Mouse (Mus musculus): ENCODE data around the gene Ndufv3. TPM values are rescaled to one million over a fixed set of nuclear protein-coding genes. Genes with fewer than 3 reads are reported as not detected.

The Ndufv3 gene
- 100 to 1,000 TPM; 265 to 268 TPM for total RNA-seq (2021)

- peak; percentile 98 to 99 for DNase-seq (ENCODE audit: low spot score in 2 of 2)
- intact Hi-C loops (cut with DNase I), result loop anchor here (2.0 to 10.0 kb wide), 2 partner anchors 45 to 505 kb away; partner anchors contain the start of gene Pknox1
These were observed at the start of gene Ndufv3, which contains the start of gene Wdr4 for GRCm38 (mm10) chr17:31519946-31520838. Gene Ndufv3 (plus strand): TSS chr17:31520115. Gene Wdr4 (minus strand): TSS chr17:31519980.

DNA sequence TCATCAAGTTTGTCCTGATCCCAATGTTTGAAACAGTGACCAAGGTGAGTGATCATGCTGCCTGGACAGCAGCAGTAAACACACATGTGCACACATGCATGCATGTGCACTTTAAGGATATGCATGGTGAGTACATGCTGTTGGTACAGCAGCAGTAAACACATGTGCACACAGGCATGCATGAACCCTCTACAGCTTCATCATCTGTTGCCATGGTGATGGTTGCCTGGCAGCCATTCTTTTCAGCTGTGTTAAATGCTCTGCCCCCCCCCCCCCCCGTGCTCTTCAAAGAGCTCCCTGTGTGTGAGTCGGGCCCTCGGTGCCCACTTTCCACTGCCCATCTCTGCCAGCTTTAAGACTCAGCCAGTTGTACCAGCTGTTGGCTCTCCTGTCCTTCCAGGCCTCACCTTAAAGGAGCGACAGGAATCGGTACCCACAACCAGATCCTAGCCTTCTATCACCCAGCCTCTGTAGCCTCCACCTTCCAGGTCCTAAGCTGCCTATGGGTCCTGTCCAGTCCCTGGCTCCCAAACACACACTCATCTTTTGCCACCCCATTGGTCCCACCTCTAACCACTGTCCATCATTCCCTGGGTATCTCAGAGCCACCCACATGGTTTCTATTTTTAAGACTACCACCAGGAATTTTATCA is 49.0 kb upstream of the Ndufv3 start:
- intact Hi-C loops (cut with DNase I), result no loop called here
- no peak for DNase-seq (ENCODE audit: low spot score in 2 of 2)

DNA sequence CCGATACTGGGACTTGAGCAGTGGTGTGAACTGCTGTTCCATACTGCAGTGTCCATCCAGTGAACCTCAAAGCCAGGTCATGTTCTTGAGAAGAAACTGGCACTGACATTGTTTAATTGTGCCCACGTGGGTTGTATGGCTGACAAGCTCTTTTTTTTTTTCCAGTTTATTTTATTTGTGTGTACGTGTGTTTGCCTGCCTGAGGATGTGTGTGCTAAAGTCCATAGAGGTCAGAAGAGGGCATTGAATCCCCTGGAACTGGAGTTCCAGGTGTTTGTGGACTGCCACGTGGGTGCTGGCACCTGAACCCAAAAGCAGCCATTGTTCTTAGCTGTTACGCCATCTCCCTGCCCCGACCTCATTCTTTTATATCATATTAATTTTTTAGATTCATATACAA is 45.5 kb upstream of the Ndufv3 start:
- intact Hi-C loops (cut with DNase I), result no loop called here
- DNase-seq (ENCODE audit: low spot score in 2 of 2), result no peak

GRCm38 (mm10) chr17:31478606-31479005 is 41.3 kb upstream of the Ndufv3 start:
- DNase-seq (ENCODE audit: low spot score in 2 of 2), result no peak
- intact Hi-C loops (cut with DNase I), result no loop called here

GRCm38 (mm10) chr17:31479108-31479844 is 40.6 kb upstream of the Ndufv3 start:
- no peak for DNase-seq (ENCODE audit: low spot score in 2 of 2)
- intact Hi-C loops (cut with DNase I), result no loop called here

DNA sequence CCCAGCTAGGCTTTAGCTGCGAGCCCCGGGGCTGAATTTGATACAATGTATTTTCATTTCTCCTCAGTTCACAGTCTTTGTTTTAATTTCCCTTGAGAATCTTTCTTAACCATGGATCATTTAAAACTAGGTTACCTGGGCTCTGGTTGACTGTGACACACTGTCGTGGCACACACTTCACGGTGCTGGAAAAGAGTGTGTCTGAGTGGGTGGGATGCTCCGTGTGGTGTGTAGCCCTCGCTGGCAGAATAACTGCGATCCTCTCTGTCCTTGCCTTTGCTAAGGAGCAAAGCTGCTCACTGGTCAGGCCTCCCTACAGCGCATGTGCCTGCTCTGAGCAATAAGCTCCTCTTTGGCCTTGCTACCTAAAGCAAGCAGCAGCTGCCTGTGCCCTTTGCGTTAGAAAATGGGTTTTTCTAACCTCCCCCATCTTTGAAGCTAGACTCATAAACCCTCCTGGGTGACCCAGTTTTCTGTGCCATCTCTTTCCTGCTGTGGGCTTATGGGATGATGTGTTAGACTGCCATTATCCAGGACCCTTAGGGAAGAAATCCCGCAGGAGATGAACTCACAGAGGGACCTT is 33.2 kb upstream of the Ndufv3 start:
- no peak for DNase-seq (ENCODE audit: low spot score in 2 of 2)
- intact Hi-C loops (cut with DNase I), result no loop called here

DNA sequence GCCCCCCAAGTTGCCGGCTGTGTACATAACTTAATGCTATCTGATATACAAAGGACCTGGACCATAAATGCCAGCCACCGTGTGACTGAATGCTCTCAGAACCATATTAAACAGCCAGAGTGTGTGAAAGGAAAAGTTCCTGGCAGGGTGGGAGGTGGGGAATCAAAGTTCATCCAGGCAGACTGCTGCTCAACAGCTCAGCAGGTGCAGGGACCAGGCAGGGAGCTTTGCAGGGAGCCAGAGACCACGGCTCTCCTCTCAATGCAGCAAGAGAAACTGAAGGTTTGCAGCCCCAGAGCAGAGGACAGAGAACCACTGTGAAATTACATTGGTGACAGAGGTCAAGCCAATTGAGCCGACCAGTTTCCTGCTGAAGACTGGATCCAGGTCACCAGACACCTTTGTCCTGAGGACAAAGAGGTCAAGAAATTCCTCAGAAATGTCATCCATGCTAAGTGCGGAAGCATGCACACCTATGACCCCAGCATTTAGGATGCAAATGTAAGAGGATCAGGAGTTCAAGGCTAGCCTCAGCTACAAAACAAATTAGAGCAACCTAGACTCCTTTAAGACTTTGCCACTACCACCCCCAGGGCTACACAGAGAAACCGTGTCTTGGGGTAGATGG is 32.4 kb upstream of the Ndufv3 start:
- intact Hi-C loops (cut with DNase I), result no loop called here
- DNase-seq (ENCODE audit: low spot score in 2 of 2), result no peak

DNA sequence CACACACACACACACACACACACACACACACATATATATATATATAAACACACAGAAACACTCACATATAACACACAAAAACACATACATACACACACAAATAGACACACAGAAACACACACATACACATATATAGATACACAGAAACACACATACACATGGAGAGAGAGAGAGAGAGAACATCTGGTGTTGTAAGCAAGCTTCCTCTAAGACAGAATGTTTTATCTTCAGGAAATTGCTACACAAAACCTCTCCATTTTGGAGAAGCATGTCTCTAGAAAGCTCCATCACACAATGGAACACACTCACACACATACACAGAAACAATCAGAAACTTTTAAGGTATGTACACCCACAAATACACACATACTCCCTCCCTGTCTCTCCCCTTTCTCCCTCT is 28.6 kb upstream of the Ndufv3 start:
- no peak for DNase-seq (ENCODE audit: low spot score in 2 of 2)
- intact Hi-C loops (cut with DNase I), result loop anchor here (5.0 to 10.0 kb wide), 2 partner anchors 354 to 487 kb away; no protein-coding TSS in a partner anchor

GRCm38 (mm10) chr17:31492416-31492815 is 27.5 kb upstream of the Ndufv3 start:
- intact Hi-C loops (cut with DNase I), result loop anchor here (1.0 to 10.0 kb wide), 5 partner anchors 114 to 488 kb away; no protein-coding TSS in a partner anchor
- peak; percentile 83 to 90 for DNase-seq (ENCODE audit: low spot score in 2 of 2)

DNA sequence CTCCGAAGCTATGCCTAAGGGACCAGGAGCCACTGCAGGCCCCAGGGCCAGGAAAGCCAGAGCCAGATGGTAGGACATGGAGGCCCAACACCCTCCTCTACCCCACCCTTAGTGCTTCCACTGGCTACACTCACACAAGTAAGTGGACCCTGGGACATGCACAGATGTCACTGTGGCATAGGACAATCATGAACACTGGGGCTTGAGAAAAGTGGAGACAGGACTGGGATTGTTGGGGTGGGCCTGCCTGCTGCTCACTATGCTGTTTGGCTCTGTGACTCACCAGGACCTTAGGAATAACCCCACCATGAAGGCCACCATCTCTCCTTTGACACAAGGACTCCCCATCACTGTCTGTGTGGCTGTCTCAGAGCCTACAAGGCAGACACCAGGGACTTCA is 24.9 kb upstream of the Ndufv3 start:
- intact Hi-C loops (cut with DNase I), result loop anchor here (5.0 to 10.0 kb wide), 2 partner anchors 358 to 490 kb away; no protein-coding TSS in a partner anchor
- DNase-seq (ENCODE audit: low spot score in 2 of 2), result no peak

- DNase-seq (ENCODE audit: low spot score in 2 of 2), result no peak
- intact Hi-C loops (cut with DNase I), result loop anchor here (10.0 kb wide), 1 partner anchor 493 kb away; no protein-coding TSS in a partner anchor
These were observed 22.2 kb upstream of the Ndufv3 start for GRCm38 (mm10) chr17:31497726-31498125.

- no peak for DNase-seq (ENCODE audit: low spot score in 2 of 2)
- intact Hi-C loops (cut with DNase I), result loop anchor here (10.0 kb wide), 1 partner anchor 495 kb away; no protein-coding TSS in a partner anchor
These were observed 20.2 kb upstream of the Ndufv3 start for GRCm38 (mm10) chr17:31499725-31500124.

- intact Hi-C loops (cut with DNase I), result no loop called here
- DNase-seq (ENCODE audit: low spot score in 2 of 2), result no peak
These were observed 19.5 kb upstream of the Ndufv3 start for GRCm38 (mm10) chr17:31500416-31500815.

DNA sequence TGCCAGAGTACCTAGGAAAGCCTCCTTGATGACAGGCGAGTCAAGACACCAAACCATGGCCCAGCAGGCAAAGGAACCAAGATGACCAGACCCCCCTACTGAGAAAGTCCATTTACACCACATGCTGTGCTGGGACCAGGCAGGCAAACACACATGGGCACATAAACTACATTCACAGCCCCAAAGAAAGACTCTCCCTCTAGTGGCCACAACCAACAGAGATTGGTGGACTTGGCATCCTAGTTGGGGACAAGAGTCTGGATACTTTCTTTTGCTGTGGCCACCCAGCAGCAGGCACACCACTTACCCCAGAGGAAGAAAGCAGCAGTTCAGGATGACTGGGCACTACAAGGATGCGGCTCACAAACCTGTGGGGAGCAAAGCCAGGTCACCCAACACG is 19.0 kb upstream of the Ndufv3 start:
- intact Hi-C loops (cut with DNase I), result no loop called here
- DNase-seq (ENCODE audit: low spot score in 2 of 2), result no peak

GRCm38 (mm10) chr17:31502261-31502927 is 17.5 kb upstream of the Ndufv3 start:
- intact Hi-C loops (cut with DNase I), result no loop called here
- no peak for DNase-seq (ENCODE audit: low spot score in 2 of 2)

DNA sequence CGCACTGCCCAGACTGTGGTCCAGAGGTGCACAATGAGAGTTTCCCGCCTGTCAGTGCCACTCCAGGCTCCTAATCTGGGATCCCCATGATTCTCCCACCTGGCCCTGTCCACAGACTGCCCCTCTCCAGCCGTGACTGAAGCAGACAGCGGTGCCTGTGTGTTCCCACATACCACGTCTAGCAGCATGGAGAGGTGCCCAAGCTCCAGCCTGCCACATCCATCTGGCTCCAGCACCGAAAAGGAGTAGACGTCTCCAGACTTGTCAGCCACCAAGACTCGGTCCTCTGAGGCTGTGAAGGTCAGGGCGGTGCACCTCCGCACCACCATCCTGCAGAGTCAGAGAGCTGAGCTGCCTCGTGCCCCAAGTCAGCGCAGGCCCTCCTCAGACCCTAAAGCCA is 16.6 kb upstream of the Ndufv3 start:
- intact Hi-C loops (cut with DNase I), result no loop called here
- DNase-seq (ENCODE audit: low spot score in 2 of 2), result peak in 1 of 2 experiments; percentile 51

- peak in 1 of 2 experiments; percentile 58 for DNase-seq (ENCODE audit: low spot score in 2 of 2)
- intact Hi-C loops (cut with DNase I), result no loop called here
These were observed 16.0 kb upstream of the Ndufv3 start for GRCm38 (mm10) chr17:31503936-31504335.

DNA sequence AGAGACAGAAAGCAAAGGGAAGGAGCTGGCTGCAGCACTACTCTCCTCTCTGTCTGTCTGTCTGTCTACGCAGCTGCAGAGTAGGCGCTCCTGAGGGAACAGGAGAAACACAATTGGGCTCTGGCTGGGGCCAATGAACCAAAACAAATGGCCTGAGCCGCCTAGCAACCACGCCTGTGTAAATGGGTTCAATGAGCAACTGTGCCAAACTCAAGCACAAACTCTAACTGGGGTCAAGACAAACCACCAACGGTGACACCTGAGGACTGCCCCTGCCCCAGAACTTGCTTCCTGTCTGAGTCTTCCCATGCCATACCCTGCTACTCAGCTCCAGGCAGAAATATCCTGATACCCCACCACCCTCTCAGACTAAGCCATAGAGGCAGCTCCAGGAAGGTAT is 14.9 kb upstream of the Ndufv3 start:
- intact Hi-C loops (cut with DNase I), result no loop called here
- DNase-seq (ENCODE audit: low spot score in 2 of 2), result no peak

Data from left cerebral cortex, postnatal 25 days (tissue).